Mouse (Mus musculus) ovary, adult 18-20 months (tissue): ENCODE measurements at regions not wholly inside any gene's neighbourhood (a gene's known extent, or its start where the extent isn't known, plus 50 kb on each side); places are given as distances from the start of the nearest gene placed in this dataset.

Source experiments
- DNase-seq: peaks from one replicate; pipeline ENCODE4 v3.0.0; 2022; ENCODE audit warnings: low spot score, mixed read lengths

DNA sequence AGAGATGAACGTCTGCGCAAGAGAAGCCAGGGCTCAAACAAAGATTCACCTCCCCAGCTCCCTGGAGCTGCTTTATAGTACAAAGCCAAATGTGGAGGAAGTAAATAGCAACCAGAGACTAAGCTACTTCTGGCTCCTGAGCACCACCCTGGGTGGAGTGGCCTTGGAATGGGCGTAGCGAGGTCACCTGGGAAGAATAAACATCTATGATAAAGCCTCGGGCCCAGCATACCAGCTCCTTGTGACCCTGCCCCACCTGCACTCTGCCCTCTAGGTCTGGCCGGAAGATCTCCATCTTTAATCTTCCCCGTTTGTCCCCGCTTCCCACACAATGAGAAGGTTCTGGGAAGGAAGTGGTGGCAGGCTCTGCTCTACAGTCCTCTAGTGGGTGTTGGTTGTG is 61.0 kb upstream of the Ptpn3 start:
- DNase-seq: no peak

- DNase-seq: peak; percentile 53
These were observed 64.2 kb upstream of the Palm2 start for GRCm38 (mm10) chr4:57369736-57370373.

DNA sequence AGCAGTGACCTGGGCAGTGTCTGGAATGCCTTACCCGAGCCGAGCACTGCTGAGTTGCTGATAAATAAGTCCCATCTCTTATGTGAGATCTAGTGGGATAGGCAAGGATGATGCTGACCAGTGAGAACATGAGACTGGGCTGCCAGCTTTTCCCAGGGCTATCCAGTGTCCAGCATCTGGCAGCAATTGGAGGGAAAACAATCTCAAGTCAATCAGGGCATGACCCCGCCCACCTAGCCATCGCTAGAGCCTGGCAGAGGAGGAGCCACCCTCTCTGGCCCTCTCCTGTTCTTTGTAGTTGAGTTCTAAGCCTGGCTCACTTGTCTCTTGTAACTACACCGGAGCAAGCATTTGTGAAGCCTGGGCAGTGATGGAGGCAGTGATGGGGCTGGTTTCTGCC is 56.2 kb upstream of the Palm2 start:
- no peak for DNase-seq

DNA sequence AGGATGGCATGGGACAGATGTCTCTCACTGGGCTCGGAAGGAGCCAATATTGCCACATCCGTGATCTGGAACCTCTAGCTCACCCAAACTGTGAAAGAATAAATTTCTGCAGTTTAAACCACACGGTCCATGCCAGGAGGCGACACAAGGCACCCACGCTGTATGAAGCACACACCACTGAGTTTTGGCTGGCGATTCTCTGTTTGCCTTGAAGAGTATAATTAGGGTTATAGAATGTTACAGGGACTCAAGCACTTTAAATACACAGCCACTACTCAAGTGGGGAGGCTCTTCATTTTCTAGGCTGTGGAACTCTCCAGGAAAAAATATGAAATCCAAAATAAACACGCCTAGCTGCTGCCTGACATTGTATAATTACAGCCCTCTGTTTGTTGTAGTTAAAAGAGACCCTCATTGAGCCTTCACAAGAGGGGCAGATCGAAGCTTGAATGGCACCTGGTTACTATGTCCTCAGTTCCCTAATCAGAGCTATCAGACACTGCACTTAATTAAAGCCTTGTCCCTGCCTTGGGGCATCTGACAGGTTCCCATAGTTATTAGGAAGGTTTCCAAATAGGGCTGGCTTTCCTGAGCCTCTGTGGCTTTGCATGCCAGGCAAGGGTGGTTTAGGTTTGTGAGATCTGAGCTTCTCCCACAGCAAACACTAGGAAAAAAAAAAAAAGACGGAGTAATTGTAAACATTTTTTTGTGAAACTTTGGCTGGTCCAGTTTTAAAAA is 53.8 kb upstream of the Palm2 start:
- DNase-seq: no peak

GRCm38 (mm10) chr4:57381306-57381705 is 52.7 kb upstream of the Palm2 start:
- DNase-seq: no peak
